ENCODE assay signal across 29 mouse cellular contexts in the genomic region with DNA sequence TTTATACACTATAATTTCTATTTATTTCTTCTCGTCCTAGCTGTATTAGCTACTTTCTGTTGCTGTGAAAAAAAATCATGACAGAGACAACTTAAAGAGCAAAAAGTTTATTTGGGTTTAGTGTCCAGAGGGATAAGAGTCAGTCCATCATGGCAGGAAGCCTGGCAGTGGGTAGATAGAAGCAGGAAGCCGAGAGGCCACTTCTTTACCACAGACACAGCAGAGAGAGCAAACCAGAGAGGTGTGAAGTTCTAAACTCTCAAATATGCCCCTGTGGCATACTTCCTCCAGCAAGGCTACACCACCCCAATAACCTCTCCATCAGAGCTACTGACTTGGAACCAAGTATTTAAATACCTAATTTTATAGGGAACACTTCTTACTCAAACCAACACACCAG. TPM values are rescaled to one million over a fixed set of nuclear protein-coding genes. Genes with fewer than 3 reads are reported as not detected.
DNase-seq lines count a peak whose midpoint lies in the region; ATAC-seq and TF ChIP-seq lines count a peak whose summit lies in the region.
"Had no signal": no experiment of that assay in that cellular context is flagged by ENCODE, and none has a peak within 500 bp of the region (broad histone marks: within the 10 kb centered on the region; RNA-seq: fewer than 3 reads in every experiment).

No protein-coding gene starts in this region.

- TF ChIP-seq POLR2A in kidney, adult 2 months (IDR thresholded peaks at IDR 0.05; ENCODE audit: low read depth, low read length) = no peak
- TF ChIP-seq POLR2A in lung, adult 2 months (IDR thresholded peaks at IDR 0.05; ENCODE audit: borderline replicate concordance, extremely low read depth, low read depth, low read length) = no peak

- no peak overlapping the region for H3K27ac ChIP-seq in kidney, adult 2 months (ENCODE audit: insufficient read depth, low read depth, low read length)
- no peak overlapping the region for H3K27ac ChIP-seq in intestine, embryonic 15.5 days
- H3K27ac ChIP-seq: embryonic facial prominence, embryonic 10.5 days; embryonic facial prominence, embryonic 13.5 days; forebrain, embryonic 12.5 days; forebrain, embryonic 15.5 days; heart, adult 2 months; heart, embryonic 10.5 days; heart, embryonic 13.5 days; hindbrain, embryonic 13.5 days had no signal

- no peaks in the 10 kb centered on the region for H3K4me1 ChIP-seq in kidney, adult 2 months (ENCODE audit: control insufficient read depth, insufficient read depth, low read length)
- no peaks in the 10 kb centered on the region for H3K4me1 ChIP-seq in intestine, embryonic 15.5 days (replicated peaks)
- no peaks in the 10 kb centered on the region; the same call in 1 of the 2 replicates for H3K4me1 ChIP-seq in lung, adult 2 months (ENCODE audit: control insufficient read depth, insufficient read depth, low read length)
- H3K4me1 ChIP-seq: embryonic facial prominence, embryonic 10.5 days; embryonic facial prominence, embryonic 13.5 days; forebrain, embryonic 12.5 days; forebrain, embryonic 15.5 days; heart, embryonic 10.5 days; heart, embryonic 13.5 days; hindbrain, embryonic 13.5 days had no signal

- DNase-seq in 416B (ENCODE audit: low read depth) = peak; percentile 87
- DNase-seq in CD4-positive helper T cell, adult 2 months (ENCODE audit: low read depth, low spot score) = peak; percentile 22
- peak; percentile 36 for DNase-seq in induced T-regulatory cell, adult 2 months (ENCODE audit: low read depth)
- DNase-seq in natural killer cell, adult 2 months (ENCODE audit: low spot score in 2 of 2) = peak; percentile 11 to 36
- no peak for DNase-seq in kidney, adult 2 months
- no peak for DNase-seq in lung, adult 2 months
- DNase-seq: adrenal gland, adult 2 months; adrenal gland, postnatal 14 days; cerebellum, adult 11 months; cerebellum, adult 2 months; cerebellum, adult 9-11 months; cerebellum, postnatal 25 days; embryo, embryonic 11 days; gastrocnemius, postnatal 25 days; heart, adult 2 months; heart, postnatal 14 days had no signal

- H3K4me3 ChIP-seq in kidney, adult 2 months (ENCODE audit: insufficient read depth, low read depth, low read length) = no peak overlapping the region
- H3K4me3 ChIP-seq in intestine, embryonic 15.5 days (replicated peaks) = no peak overlapping the region
- no peak overlapping the region for H3K4me3 ChIP-seq in lung, adult 2 months (replicated peaks; ENCODE audit: extremely low read depth, low read depth, low read length)
- H3K4me3 ChIP-seq: embryonic facial prominence, embryonic 10.5 days; embryonic facial prominence, embryonic 13.5 days; erythroblast, embryonic 14.5 days; forebrain, embryonic 12.5 days; forebrain, embryonic 15.5 days; heart, adult 2 months; heart, embryonic 10.5 days; heart, embryonic 13.5 days; hindbrain, embryonic 13.5 days had no signal

- no peak for TF ChIP-seq CTCF in kidney, adult 2 months (conservative IDR thresholded peaks at IDR 0.05; ENCODE audit: insufficient read depth, insufficient read length, low read depth, low read length)
- TF ChIP-seq CTCF in lung, adult 2 months (IDR thresholded peaks at IDR 0.05; ENCODE audit: insufficient read depth, low read length) = no peak

- no peak overlapping the region for H3K9ac ChIP-seq in intestine, embryonic 15.5 days
- H3K9ac ChIP-seq: embryonic facial prominence, embryonic 13.5 days; forebrain, embryonic 12.5 days; forebrain, embryonic 15.5 days; heart, embryonic 13.5 days; hindbrain, embryonic 13.5 days had no signal

- no peaks in the 10 kb centered on the region for H3K27me3 ChIP-seq in kidney, adult 2 months (replicated peaks; ENCODE audit: control insufficient read depth, insufficient read depth, low read length)
- no peaks in the 10 kb centered on the region for H3K27me3 ChIP-seq in intestine, embryonic 15.5 days (replicated peaks)
- H3K27me3 ChIP-seq: CH12.LX; embryonic facial prominence, embryonic 13.5 days; forebrain, embryonic 12.5 days; forebrain, embryonic 15.5 days; heart, embryonic 13.5 days; hindbrain, embryonic 13.5 days; Patski had no signal

- H3K36me3 ChIP-seq in kidney, adult 2 months (ENCODE audit: control insufficient read depth, insufficient read depth, low read length) = no peaks in the 10 kb centered on the region
- peaks cover 9% of the 10 kb centered on the region for H3K36me3 ChIP-seq in intestine, embryonic 15.5 days
- H3K36me3 ChIP-seq: G1E had no signal

- no peak for ATAC-seq in intestine, embryonic 15.5 days
- ATAC-seq: forebrain, embryonic 15.5 days; hindbrain, embryonic 16.5 days; Patski had no signal

- no peak overlapping the region for H3K4me2 ChIP-seq in intestine, embryonic 15.5 days (replicated peaks)
- H3K4me2 ChIP-seq: embryonic facial prominence, embryonic 13.5 days; forebrain, embryonic 12.5 days; forebrain, embryonic 15.5 days; heart, embryonic 13.5 days; hindbrain, embryonic 13.5 days had no signal

- WGBS in kidney, adult 2 months = 71% methylated on average over 2 of the region's 2 CpGs
- 84% methylated on average over 2 of the region's 2 CpGs for WGBS in intestine, embryonic 15.5 days
- 68% methylated on average over 2 of the region's 2 CpGs for WGBS in lung, adult 2 months

- H3K9me3 ChIP-seq in intestine, embryonic 15.5 days = no peaks in the 10 kb centered on the region
- H3K9me3 ChIP-seq: embryonic facial prominence, embryonic 10.5 days; embryonic facial prominence, embryonic 13.5 days; forebrain, embryonic 12.5 days; forebrain, embryonic 15.5 days; G1E; heart, embryonic 10.5 days; heart, embryonic 13.5 days; hindbrain, embryonic 13.5 days had no signal

RNA-seq across cellular contexts. Expression of a gene that starts 36.3 kb away (rescaled TPM):
- 5.0 and 5.7 TPM in 2 replicates for polyA plus RNA-seq in kidney, adult 2 months (2012; rRNA removed)
- 26.5 and 28.6 TPM in 2 replicates for polyA plus RNA-seq in intestine, embryonic 15.5 days (2015; fragmentation: Nextera tagmentation; extraction: Ambion mirVana)
- polyA plus RNA-seq in lung, adult 2 months (2012; rRNA removed) = 14.1 and 16.4 TPM in 2 replicates
- polyA plus RNA-seq: G1E had no signal

Comparison
In these comparisons a context has a peak if more than half of its experiments do, and no peak if none do; other contexts are left out.
1. DNase-seq: peak in 416B (single experiment), CD4-positive helper T cell, adult 2 months (single experiment), induced T-regulatory cell, adult 2 months (single experiment) and natural killer cell, adult 2 months (2 of 2); none in kidney, adult 2 months (single experiment) and lung, adult 2 months (single experiment).